Mouse (Mus musculus) c-Kit-positive CD71-positive TER-119-negative erythroid progenitor cells, embryonic 14.5 days (primary cell): ENCODE measurements around the gene Gfod2.

Experiments
- DNase-seq: peaks from one replicate; pipeline ENCODE4 v3.0.0-alpha.2; 2013; ENCODE audit warnings: low read depth

The Gfod2 gene

GRCm38 (mm10) chr8:105758277-105759108, at the start of gene Gfod2:
Gene Gfod2, minus strand, starts transcription at chr8:105758664.
- peak; percentile 93 for DNase-seq

- DNase-seq: no peak
Observed at GRCm38 (mm10) chr8:105807766-105808165, 49.3 kb upstream of the Gfod2 start.

- no peak for DNase-seq
Observed at GRCm38 (mm10) chr8:105805964-105806363, 47.5 kb upstream of the Gfod2 start.

GRCm38 (mm10) chr8:105805346-105805745, 46.9 kb upstream of the Gfod2 start:
- no peak for DNase-seq

GRCm38 (mm10) chr8:105804797-105805196, 46.3 kb upstream of the Gfod2 start:
- no peak for DNase-seq

- peak; percentile 65 for DNase-seq
Observed at GRCm38 (mm10) chr8:105801153-105801904, 42.9 kb upstream of the Gfod2 start.

- peak; percentile 75 for DNase-seq
Observed at GRCm38 (mm10) chr8:105799091-105799812, 40.8 kb upstream of the Gfod2 start.

GRCm38 (mm10) chr8:105798408-105798807, 39.9 kb upstream of the Gfod2 start:
- no peak for DNase-seq

GRCm38 (mm10) chr8:105795785-105796184, 37.3 kb upstream of the Gfod2 start:
- DNase-seq: no peak

- DNase-seq: no peak
Observed at GRCm38 (mm10) chr8:105794009-105794598, 35.6 kb upstream of the Gfod2 start.

GRCm38 (mm10) chr8:105793331-105793730, 34.9 kb upstream of the Gfod2 start:
- DNase-seq: no peak

GRCm38 (mm10) chr8:105789626-105790025, 31.2 kb upstream of the Gfod2 start:
- DNase-seq: no peak

GRCm38 (mm10) chr8:105788927-105789326, 30.5 kb upstream of the Gfod2 start:
- DNase-seq: no peak

- peak; percentile 65 for DNase-seq
Observed at GRCm38 (mm10) chr8:105788241-105788640, 29.8 kb upstream of the Gfod2 start.

GRCm38 (mm10) chr8:105780298-105780697, 21.8 kb upstream of the Gfod2 start:
- no peak for DNase-seq

- no peak for DNase-seq
Observed at GRCm38 (mm10) chr8:105777833-105778232, 19.4 kb upstream of the Gfod2 start.

- no peak for DNase-seq
Observed at GRCm38 (mm10) chr8:105774498-105774897, 16.0 kb upstream of the Gfod2 start.

GRCm38 (mm10) chr8:105773441-105773861, 15.0 kb upstream of the Gfod2 start:
- DNase-seq: no peak

GRCm38 (mm10) chr8:105771398-105772175, 13.1 kb upstream of the Gfod2 start:
- no peak for DNase-seq

GRCm38 (mm10) chr8:105770609-105771008, 12.1 kb upstream of the Gfod2 start:
- no peak for DNase-seq
